In genomic region chr7:110865038-110865437, GRCm38 (mm10) we compare ENCODE assay signal across 9 mouse cellular contexts. TPM values are rescaled to one million over a fixed set of nuclear protein-coding genes. Genes with fewer than 3 reads are reported as not detected.
DNase-seq lines count a peak whose midpoint lies in the region; ATAC-seq lines count a peak whose summit lies in the region.
"Had no signal": no experiment of that assay in that cellular context is flagged by ENCODE, and none has a peak within 500 bp of the region (broad histone marks: within the 10 kb centered on the region; RNA-seq: fewer than 3 reads in every experiment).

No protein-coding gene starts in this region.

- no peak for ATAC-seq in heart, embryonic 13.5 days (ENCODE audit: extremely low read depth, insufficient number of reproducible peaks, low FRiP score, low TSS enrichment)
- peak; percentile 48; the same call in 1 of the 2 replicates for ATAC-seq in embryonic facial prominence, embryonic 11.5 days (replicated peaks; ENCODE audit: insufficient number of reproducible peaks, low FRiP score, low TSS enrichment, low read depth)
- no peak for ATAC-seq in neural tube, embryonic 11.5 days (ENCODE audit: insufficient read depth, low FRiP score, low TSS enrichment)
- ATAC-seq in CD4-positive, CD25-positive, alpha-beta regulatory T cell, adult 4 months, result no peak

- no peak overlapping the region for H3K27ac ChIP-seq in heart, embryonic 13.5 days (replicated peaks)
- H3K27ac ChIP-seq in embryonic facial prominence, embryonic 11.5 days (replicated peaks; ENCODE audit: low read depth, low read length), result no peak overlapping the region
- H3K27ac ChIP-seq in neural tube, embryonic 11.5 days (ENCODE audit: low read depth, low read length), result no peak overlapping the region
- H3K27ac ChIP-seq: limb, embryonic 15.5 days had no signal

- H3K4me1 ChIP-seq in heart, embryonic 13.5 days, result peaks cover 15% of the 10 kb centered on the region
- H3K4me1 ChIP-seq in embryonic facial prominence, embryonic 11.5 days (ENCODE audit: control insufficient read depth, insufficient read depth, low read length), result no peaks in the 10 kb centered on the region
- H3K4me1 ChIP-seq in neural tube, embryonic 11.5 days (ENCODE audit: control insufficient read depth, insufficient read depth, low read length), result no peaks in the 10 kb centered on the region

- DNase-seq in heart, postnatal 25 days (ENCODE audit: low spot score), result no peak
- peak; percentile 40 for DNase-seq in embryonic facial prominence, embryonic 11.5 days (ENCODE audit: low spot score)
- DNase-seq in kidney, postnatal 14 days, result peak; percentile 53
- DNase-seq in neural tube, embryonic 11.5 days (ENCODE audit: low spot score), result peak; percentile 19
- no peak for DNase-seq in frontal cortex, postnatal 25 days (ENCODE audit: low spot score in 2 of 2)
- no peak for DNase-seq in urinary bladder, postnatal 36 days (ENCODE audit: low spot score in 2 of 2)

- no peak overlapping the region for H3K4me3 ChIP-seq in heart, embryonic 13.5 days
- no peak overlapping the region for H3K4me3 ChIP-seq in embryonic facial prominence, embryonic 11.5 days (ENCODE audit: low read depth, low read length)
- no peak overlapping the region for H3K4me3 ChIP-seq in neural tube, embryonic 11.5 days (ENCODE audit: low read depth, low read length)
- H3K4me3 ChIP-seq: limb, embryonic 15.5 days had no signal

- H3K36me3 ChIP-seq in heart, embryonic 13.5 days, result no peaks in the 10 kb centered on the region
- no peaks in the 10 kb centered on the region for H3K36me3 ChIP-seq in embryonic facial prominence, embryonic 11.5 days (replicated peaks; ENCODE audit: control insufficient read depth, insufficient read depth, low read depth, low read length)
- H3K36me3 ChIP-seq in neural tube, embryonic 11.5 days (ENCODE audit: control insufficient read depth, insufficient read depth, low read length), result no peaks in the 10 kb centered on the region
- H3K36me3 ChIP-seq: limb, embryonic 15.5 days had no signal

- peak overlapping the region; percentile 29 for H3K4me2 ChIP-seq in heart, embryonic 13.5 days
- no peak overlapping the region for H3K4me2 ChIP-seq in embryonic facial prominence, embryonic 11.5 days (ENCODE audit: low read depth, low read length)
- no peak overlapping the region for H3K4me2 ChIP-seq in neural tube, embryonic 11.5 days (ENCODE audit: low read depth)
- H3K4me2 ChIP-seq: limb, embryonic 15.5 days had no signal

- intact Hi-C loops in heart, postnatal 25 days (cut with DNase I), result no loop called here

- H3K9ac ChIP-seq in heart, embryonic 13.5 days, result no peak overlapping the region
- no peak overlapping the region for H3K9ac ChIP-seq in embryonic facial prominence, embryonic 11.5 days (replicated peaks; ENCODE audit: low read length)
- no peak overlapping the region for H3K9ac ChIP-seq in neural tube, embryonic 11.5 days (ENCODE audit: low read length)
- H3K9ac ChIP-seq: limb, embryonic 15.5 days had no signal

- no peaks in the 10 kb centered on the region for H3K9me3 ChIP-seq in heart, embryonic 13.5 days
- no peaks in the 10 kb centered on the region for H3K9me3 ChIP-seq in embryonic facial prominence, embryonic 11.5 days (replicated peaks; ENCODE audit: control insufficient read depth, low read length)
- H3K9me3 ChIP-seq in neural tube, embryonic 11.5 days (ENCODE audit: control insufficient read depth, low read length), result no peaks in the 10 kb centered on the region
- H3K9me3 ChIP-seq: limb, embryonic 15.5 days had no signal

- no peaks in the 10 kb centered on the region for H3K27me3 ChIP-seq in heart, embryonic 13.5 days (replicated peaks)
- H3K27me3 ChIP-seq in embryonic facial prominence, embryonic 11.5 days (ENCODE audit: control insufficient read depth, insufficient read depth, low read length), result no peaks in the 10 kb centered on the region
- no peaks in the 10 kb centered on the region for H3K27me3 ChIP-seq in neural tube, embryonic 11.5 days (ENCODE audit: control insufficient read depth, insufficient read depth, low read length)
- H3K27me3 ChIP-seq: limb, embryonic 15.5 days had no signal

- 24% methylated on average over 10 of the region's 10 CpGs for WGBS in heart, embryonic 13.5 days
- WGBS in embryonic facial prominence, embryonic 11.5 days, result 46% methylated on average over 10 of the region's 10 CpGs
- 53% methylated on average over 10 of the region's 10 CpGs for WGBS in neural tube, embryonic 11.5 days

RNA-seq across cellular contexts. Expression of gene Lyve1, which starts 2.0 kb away (rescaled TPM):
- 6.2 TPM in 2 replicates for polyA plus RNA-seq in heart, embryonic 13.5 days (2015; fragmentation: Nextera tagmentation; extraction: Ambion mirVana)
- total RNA-seq in heart, postnatal 25 days (2021), result 10 to 100 TPM; 21.8 to 22.0 TPM
- 0.41 and 1.2 TPM in 2 replicates for polyA plus RNA-seq in embryonic facial prominence, embryonic 11.5 days (2014; fragmentation: Nextera tagmentation; extraction: Ambion mirVana)
- 1.6 and 1.7 TPM in 2 replicates for polyA plus RNA-seq in neural tube, embryonic 11.5 days (2014; fragmentation: Nextera tagmentation; extraction: Ambion mirVana)
- polyA plus RNA-seq in CD4-positive, CD25-positive, alpha-beta regulatory T cell, adult 4 months (2017; shearing (Covaris generic)), result not detected

RNA-seq across cellular contexts. Expression of gene Rnf141, which starts 20.8 kb away (rescaled TPM):
- 27.6 and 29.2 TPM in 2 replicates for polyA plus RNA-seq in heart, embryonic 13.5 days (2015; fragmentation: Nextera tagmentation; extraction: Ambion mirVana)
- 10 to 100 TPM; 31.9 to 41.0 TPM for total RNA-seq in heart, postnatal 25 days (2021)
- 20.6 and 23.5 TPM in 2 replicates for polyA plus RNA-seq in embryonic facial prominence, embryonic 11.5 days (2014; fragmentation: Nextera tagmentation; extraction: Ambion mirVana)
- polyA plus RNA-seq in neural tube, embryonic 11.5 days (2014; fragmentation: Nextera tagmentation; extraction: Ambion mirVana), result 30.8 and 31.3 TPM in 2 replicates
- 10 to 100 TPM; 13.4 to 16.2 TPM for polyA plus RNA-seq in CD4-positive, CD25-positive, alpha-beta regulatory T cell, adult 4 months (2017; shearing (Covaris generic))

Comparison
In these comparisons a context has a peak if more than half of its experiments do, and no peak if none do; other contexts are left out.
1. DNase-seq: peak in embryonic facial prominence, embryonic 11.5 days (single experiment), kidney, postnatal 14 days (single experiment) and neural tube, embryonic 11.5 days (single experiment); none in heart, postnatal 25 days (single experiment), frontal cortex, postnatal 25 days (0 of 2) and urinary bladder, postnatal 36 days (0 of 2).